Mouse (Mus musculus) fat pad, adult 2 months (tissue): ENCODE measurements at regions not wholly inside any gene's neighbourhood (a gene's known extent, or its start where the extent isn't known, plus 50 kb on each side); places are given as distances from the start of the nearest gene placed in this dataset.

Experiments used
- DNase-seq: peaks from one replicate; pipeline ENCODE4 v3.0.0-alpha.2; 2011; ENCODE audit warnings: low read depth, low spot score; ENCODE audit errors: extremely low read depth

DNA sequence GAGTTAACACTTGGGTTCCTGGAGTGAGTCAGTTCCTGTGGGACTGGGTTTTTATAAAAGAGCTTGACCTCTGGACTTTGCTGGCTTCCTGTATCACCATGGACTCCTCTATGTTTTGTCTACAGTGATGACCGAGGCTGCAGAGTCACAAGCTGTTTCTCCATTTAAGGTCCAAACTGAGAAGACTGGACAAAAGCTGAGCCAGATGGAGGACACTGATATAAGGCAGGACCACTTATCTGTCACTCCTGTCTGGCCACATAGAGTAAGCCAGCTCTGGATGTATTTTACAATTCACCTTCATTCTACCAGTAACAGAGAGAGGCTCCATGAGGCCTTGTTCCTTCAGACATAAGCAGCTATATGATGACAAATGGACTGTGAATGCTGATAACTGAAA, 202.7 kb downstream of the Pik3r1 start:
- DNase-seq, result no peak

DNA sequence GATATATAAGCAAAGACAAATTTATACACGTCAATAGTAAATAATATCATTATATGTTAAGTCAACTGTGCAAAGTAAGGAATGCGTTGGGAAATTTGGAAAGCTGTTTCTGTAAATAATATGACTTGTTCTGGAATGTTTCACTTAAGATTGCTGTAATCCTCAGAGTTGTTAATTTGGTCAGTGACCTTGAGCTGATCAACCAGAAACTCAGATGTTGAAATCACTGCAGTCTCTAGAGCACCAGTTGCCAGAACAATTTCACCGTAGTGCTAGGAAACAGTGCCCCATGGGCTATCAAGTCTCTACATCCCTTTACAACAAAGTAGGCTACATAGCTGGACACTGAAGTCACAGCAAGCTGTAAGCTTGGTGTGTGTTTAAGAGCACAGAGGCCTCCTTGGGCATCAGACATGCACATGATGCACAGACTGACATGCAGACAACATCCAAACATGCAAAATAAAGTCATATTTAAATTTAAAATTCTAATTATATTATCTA, 212.6 kb downstream of the Pik3r1 start:
- DNase-seq, result peak; percentile 31

DNA sequence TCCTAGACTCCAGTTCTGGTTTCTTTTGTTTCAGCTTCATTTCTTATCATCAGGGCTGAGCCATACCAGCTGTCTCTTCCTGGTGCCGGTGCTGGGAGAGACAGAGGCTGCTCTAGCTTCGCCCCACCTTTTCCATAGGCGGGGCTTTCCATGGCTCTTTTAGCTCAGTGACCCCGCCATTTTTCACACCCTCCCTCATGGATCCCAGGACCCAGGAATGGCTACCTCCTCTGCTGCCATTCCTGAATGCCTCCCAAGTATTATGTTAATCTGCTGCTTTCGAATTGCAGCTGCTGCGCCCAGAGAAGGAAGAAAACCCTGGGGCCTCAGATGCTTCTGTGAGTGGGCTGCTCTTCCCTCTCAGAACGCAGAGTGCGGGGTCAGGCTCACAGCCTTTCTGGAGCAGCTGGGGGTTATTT, 214.9 kb downstream of the Pik3r1 start:
- DNase-seq, result no peak

DNA sequence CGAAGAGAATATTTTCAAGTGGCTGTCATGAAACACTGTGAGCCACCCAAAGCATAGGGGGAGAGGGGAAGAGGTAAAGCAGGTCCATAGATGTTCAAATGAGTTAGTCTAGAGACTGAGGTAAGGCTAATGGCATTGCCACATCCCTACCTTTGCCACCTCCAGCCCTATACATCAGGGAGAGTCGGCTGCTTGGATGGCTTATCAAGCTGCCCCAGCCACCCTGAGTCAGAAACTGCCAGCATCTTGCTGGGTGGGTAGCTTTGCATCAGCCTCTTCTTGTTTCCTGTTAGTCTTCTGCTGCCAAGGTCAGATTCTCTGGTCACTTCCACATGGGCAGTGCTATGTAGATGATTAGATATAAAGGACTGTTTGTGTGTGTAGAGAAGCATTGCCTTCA, 215.6 kb downstream of the Pik3r1 start:
- DNase-seq, result no peak

DNA sequence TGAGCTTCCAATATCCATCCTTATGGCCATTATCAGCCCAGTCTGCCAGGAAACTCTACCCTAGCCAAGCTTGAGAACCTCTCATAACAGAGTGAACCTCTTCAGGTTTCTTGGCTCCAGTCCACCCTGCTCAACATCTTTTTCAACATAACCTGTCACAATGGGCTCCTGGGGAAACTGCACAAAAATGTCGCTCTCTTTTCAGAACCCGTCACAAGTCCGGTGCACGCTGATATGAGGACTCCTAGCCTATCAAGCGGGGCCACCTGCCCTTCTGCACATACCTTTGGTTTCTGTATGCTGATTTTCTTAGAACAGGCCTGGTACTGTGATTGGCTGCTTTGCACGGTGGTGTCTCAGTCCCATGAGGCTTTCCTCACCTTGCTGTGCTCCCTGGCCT, 216.9 kb downstream of the Pik3r1 start:
- DNase-seq, result no peak

DNA sequence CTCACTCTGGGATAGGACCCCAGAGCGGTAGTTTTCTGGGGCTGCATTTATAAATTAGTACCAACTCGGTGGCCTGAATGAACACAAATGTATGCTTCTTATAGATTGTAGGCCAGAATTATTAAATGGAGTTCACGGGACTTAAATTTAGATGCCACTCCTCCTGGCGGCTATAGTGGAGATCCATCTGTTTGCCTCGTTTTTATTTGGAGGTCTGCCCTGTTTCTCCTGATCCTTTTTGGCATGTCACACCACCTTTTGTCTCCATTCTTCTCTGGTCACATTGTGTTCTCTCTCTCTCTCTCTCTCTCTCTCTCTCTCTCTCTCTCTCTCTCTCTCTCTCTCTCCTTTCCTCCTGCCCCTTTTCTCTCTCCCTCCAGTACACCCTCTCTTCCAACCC, 217.5 kb downstream of the Pik3r1 start:
- DNase-seq, result peak; percentile 14

DNA sequence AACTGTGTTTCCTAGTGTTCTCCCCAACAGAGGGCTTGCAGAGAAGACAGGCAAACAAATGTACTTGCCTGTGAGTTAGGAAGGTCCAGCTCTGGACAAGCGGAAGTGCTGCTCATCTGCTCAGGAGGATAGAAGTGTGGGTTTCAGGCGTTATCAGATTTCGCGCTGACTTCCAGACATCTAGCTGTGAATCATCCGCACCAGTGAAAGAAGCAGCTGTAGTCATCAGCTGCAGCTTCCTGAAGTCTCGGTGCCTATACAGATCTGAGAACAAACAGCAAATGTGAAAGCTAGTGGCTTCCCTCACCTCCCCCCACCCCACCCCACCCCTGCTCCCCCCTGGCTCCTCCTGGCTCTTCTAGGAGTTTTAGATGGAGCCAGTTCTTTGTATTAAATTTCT, 220.1 kb downstream of the Pik3r1 start:
- no peak for DNase-seq

DNA sequence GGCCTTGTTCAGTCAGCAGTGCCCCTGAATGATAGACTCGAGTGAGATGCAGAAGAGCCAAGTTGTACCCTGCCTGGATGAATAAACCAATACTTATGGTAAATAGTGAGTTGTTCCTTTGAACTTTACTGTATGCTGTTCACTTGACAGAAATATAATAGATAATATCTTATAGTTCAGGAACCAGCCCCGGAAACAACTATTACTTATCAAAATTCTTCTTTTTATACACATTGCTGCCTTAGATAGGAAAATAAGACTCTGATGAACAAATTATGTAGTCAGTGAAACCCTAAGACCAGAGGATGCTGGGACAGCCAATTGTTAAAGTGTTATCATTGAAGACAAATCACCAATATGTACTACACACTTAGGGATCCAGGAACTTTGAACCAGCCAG, 220.7 kb downstream of the Pik3r1 start:
- DNase-seq, result no peak

DNA sequence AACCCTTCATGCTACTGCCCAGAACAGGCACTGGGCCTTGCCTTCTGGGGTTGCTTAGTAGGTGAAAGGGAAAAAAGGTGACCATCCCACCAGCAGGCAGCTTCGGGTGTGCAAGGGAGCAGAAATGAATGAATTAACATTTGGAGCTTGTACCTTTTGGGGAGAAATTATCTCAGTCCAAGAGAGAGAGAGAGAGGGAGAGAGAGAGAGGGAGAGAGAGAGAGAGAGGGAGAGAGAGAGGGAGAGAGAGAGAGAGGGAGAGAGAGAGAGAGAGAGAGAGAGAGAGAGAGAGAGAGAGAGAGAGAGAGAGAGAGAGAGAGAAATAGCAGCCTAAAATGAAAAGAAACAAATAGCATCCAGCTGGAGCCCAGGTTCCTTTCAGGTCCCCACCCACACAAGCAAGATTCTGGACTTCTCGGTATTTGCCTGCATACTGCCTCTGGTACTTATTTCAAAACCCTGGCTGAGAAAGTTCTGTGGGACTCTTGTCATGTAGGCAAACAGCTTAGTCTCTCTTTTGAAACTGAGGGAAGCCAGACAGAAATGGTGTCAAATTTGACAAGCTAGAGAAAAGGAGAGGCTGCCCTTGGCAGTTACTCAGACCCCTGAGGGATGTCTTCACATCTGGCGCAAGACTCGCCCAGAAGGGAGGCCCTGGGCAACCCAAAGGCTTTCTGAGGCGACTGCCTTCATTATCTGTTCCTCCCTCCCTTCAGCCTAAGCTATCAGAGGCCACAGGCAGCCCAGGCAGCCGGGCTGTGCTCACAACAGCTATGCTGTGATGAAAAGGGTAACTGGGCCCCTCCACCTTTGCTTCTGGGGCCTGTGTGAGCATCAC, 222.5 kb downstream of the Pik3r1 start:
- peak; percentile 80 for DNase-seq

DNA sequence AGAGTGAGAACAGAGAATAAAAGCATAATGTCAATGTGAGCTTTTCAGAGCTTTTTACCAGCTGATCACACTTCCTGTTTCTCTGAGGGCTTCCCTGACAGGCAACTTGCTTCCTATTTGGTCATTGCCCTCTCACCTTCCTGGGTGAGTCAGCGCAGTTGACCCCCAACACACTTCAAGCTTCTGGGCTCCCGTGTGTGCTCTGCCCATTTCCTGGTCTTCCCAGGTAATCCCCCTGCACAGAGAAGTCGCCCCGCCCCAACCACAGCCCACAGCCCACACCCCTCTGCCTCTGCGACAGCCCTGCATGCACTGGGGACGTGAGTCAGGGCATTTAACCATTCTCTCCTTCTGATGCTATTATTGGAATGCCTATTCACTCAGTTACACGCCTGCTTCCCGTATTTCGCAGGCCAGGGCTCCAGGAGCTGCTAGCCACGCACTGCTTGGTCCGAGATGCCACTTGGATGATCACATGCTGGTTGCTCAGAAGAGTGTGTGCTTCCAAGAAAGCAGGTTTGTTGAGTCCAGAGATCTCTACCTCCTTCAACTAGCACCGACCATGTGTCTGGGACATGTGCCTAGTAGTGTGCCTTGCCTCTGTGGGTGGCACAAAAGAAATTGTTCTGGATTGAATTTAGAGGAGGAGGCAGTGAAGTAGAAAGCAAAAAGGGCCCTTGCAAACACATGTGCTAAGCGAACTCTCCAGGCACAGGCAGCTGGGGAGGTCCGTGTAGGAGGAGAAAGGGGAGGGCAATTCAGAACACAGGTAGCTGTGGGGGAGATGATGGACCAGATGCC, 227.4 kb downstream of the Pik3r1 start:
- no peak for DNase-seq

DNA sequence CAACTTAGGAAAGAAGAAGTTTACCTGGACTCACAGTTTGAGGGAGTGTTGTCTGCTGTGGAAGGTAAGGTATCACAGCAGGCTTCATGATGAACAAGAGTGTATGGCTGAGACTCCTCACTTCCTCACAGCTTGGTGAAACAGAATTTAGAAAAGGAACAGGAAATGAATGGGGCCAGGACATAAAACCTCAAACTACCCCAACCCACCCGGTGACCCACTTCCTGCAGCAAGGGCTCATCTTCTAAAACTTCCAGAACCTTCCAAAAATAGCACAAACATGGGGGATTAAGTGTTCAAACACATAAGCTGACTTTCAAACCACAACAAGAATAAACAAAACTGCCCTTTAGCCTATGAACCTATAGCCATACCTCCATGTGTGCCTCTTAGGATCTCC, 229.9 kb downstream of the Pik3r1 start:
- no peak for DNase-seq

DNA sequence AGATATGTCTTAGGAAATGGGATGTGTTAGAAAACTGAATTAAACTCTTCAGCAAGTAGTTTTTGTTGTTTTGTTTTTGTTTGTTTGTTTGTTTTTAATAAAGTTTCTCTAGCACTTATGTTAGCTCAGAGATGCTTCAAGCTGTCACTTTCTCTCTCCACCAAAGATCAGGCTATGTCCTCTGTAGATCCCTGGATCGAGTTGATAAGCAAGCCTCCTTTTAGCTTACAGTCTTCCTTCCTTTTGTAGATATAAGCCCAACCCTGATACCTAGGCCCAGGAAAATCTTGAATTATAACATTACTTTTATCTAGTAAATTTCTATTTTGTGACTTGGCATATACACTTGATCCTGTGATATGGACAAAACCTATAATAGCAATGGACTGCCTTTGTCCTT, 232.0 kb downstream of the Pik3r1 start:
- no peak for DNase-seq

DNA sequence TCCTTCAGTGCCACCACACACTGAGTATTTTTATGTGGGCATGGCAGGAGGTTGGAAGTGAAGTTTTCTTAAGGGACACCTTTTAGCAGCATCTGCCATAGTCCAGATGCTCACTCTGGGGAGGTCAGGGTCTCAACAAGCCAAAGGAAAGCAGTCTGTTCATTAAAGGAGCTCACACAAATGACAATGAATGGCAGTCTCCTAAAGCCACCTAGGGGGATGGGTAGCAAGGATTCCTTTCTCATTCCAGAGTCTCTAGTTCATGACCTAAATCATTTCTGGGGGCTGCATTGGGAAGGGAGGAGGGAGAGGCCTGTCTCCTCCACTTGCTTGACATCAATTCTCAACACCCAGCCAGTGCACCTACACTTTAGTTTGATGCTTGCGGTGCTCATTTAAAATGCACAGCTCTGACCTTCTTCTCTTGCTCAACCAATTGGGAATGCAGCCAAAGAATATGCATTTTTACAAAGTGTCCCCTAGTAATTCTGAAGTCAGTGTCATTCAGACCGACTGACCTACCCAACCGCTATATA, 232.6 kb downstream of the Pik3r1 start:
- no peak for DNase-seq

DNA sequence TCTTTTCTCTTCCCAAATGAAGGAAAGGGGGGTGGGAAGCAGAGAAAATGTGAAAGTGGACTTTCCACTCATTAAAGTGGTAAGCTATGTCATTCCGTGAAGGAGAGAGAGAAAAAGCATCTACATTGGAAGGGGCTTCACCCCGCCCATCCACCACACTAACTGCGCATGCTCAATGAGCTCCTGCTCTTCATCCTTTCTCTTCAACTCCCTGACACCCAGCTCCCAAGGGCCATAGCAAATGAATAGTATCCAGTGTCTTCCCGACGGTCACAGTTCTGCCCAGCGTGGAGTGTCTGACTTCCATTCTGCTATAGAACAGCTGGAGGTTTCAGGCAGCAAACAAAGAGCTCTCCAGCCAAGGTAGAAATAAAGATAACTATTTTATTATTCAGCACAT, 233.5 kb downstream of the Pik3r1 start:
- no peak for DNase-seq

DNA sequence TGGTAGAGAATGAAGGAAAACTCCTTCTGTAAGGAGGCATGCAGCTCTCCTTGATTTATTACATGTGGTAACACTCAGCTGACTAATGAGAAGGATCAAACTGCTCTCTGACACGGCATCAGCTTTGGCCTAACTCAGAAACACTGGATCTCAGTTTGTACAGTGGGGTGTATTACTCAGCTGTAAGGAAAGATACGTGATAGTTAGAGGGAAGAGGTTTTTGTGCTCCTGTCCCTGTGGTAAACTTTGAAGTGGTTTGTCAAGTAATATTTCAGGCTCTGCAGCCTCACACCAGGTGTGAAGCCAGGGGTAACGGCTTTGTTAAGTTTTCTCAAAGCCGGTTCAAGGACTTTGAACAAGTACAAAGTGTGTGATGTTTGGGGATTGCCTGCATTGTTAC, 235.1 kb downstream of the Pik3r1 start:
- no peak for DNase-seq

DNA sequence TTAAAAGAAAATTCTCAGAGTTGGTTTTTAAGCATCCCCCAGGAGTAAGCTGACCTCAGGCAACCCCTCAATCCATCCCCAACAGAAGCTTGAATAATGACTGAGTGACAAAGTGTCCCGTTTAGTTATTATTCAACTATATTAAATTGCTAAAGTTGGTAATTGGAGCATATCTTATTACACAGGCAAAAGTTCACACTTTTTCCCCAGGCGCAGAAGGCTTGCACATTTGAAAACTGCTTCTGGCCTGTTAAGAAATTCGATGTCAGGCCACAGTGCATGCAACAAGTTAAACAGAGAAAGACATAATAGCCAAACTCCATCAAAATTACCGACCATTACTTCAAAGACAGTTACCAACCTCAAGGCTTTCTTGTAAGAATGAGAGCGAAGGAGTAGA, 240.3 kb downstream of the Pik3r1 start:
- no peak for DNase-seq

DNA sequence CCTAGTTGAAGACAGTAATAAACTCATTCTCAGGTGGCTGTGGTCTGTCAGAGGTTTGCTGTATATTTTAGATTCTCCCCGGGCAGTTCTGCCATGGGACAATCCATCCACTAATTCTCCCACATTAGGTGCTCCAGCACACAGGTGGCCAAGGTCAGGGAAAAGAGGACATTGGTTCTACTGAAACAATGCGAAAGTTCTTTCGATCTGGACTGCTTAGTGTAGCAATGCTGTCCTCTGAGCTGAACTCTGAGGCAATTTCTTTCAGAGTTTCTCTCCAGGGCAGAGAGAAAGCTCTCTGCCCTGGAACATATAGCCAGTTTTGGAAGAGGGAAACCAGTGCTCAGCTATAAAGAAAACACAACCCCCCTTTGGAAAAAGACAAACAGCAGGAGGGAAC, 243.2 kb downstream of the Pik3r1 start:
- no peak for DNase-seq

DNA sequence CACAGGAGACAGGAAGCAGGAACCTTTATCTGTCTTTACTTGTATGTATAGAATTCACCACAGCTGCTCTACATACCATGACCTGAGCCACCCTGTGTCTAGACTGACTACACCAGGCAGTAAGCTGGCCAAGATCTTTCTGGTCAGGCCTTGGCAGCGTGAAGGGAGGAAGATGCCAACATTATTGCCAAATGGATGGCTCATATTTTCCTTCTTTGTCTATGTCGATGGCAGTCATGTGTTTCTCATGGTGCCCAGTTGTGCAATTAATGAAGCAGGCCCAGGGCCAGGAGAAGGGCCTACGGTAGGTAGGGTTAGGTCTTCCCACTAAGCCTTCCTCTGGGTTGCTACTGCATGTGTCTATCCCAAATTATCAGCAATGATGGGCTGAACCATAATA, 243.8 kb downstream of the Pik3r1 start:
- peak; percentile 97 for DNase-seq

DNA sequence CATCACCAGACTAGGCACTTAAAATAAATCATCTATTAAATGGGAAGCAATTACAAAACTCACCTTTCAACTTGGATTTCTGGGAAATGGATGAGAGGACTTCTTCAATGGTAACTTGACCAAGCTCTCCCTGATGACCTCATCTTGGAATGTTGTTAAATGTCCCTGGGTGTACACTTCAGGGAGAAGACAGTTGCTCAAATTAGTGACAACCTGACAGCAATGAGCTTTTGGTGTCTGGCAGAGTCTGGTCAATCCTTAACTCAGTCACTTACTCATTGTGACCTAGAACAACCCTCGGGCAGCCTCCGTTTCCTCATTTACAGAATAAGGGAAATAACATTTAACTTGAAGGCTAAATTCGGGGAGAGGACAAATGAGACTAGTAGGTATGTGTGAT, 244.5 kb downstream of the Pik3r1 start:
- DNase-seq, result no peak

DNA sequence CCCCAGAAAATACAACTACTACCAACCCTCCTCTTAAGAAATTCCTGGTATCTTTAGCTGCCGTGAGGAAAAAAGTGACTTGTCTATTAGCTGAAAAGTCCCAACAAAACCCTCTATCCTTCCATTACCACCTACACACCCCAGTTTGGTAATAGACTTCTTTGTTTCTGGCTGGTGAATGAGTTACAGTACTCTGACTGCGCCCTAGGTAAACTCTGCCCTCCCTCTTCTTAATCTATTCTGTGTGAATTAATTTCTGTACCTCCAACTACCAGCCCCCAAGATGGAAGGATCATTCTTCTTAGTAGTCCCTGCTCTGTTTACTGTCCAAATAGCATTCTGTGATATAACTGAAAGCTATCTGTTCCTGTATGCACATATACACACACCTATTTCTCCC, 245.4 kb downstream of the Pik3r1 start:
- no peak for DNase-seq

DNA sequence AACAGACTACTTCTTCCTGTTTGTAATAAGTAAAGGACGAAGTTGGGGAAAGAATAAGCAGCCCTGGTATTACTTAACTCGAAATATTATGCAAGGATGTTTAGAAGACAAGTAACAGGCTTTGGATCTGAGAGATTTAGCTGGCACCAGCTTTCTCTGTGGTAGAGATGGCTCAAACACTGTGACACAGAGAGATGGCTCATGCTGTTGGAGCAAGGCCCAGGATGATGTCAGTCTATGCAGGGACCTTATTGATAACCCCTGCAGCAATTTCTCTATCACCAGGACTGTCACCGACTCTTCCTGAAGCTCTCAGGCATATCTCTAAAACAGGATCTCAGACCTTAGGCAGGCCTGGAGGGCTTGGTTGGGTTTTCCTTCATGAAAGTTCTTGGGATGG, 254.7 kb downstream of the Pik3r1 start:
- peak; percentile 61 for DNase-seq

DNA sequence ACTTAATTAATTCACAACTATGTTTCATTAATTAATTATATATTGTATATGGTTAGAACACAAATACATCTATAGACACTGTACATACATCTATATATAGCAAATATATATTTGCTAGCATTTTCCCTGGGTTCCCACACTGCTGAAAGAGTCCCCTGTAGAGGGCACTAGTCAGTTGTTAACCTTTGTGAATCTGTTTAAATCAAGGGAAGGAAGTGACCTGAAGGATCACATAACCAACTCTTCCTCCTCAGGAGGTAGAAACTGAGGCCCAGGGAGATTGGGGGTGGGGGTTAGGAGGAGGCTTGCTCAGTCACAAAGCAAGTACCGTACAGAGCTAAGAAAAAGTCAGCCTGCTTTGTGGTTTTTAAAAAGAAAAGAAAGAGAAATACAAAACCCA, 258.1 kb downstream of the Pik3r1 start:
- no peak for DNase-seq
